Comparison of ENCODE assay signal across 9 mouse cellular contexts in the genomic region with DNA sequence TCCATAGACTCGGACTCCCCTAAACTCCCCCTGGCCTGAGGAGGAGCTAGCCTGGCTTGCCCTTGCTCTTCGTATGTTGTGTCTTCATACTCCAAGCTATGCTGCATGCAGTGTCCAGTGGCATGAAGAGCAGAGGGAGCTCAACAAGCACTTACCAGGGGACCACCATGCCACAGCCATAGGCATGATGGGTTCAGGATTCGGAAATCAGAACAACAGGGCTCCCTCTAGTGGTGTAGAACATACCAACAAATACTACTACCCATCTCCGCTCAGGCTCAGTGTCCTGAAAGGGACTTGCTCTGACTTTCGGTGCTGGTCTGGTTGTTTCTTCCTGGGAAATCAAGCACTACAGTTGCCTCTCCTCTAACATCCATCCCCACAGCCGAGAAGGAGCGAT.
A peak's percentile ranks its signal among the peaks of the same experiment; 100 is the strongest.
DNase-seq lines count a peak whose midpoint lies in the region; ATAC-seq and TF ChIP-seq lines count a peak whose summit lies in the region.
"Had no signal": no experiment of that assay in that cellular context is flagged by ENCODE, and none has a peak within 500 bp of the region (broad histone marks: within the 10 kb centered on the region; RNA-seq: fewer than 3 reads in every experiment).

No protein-coding gene starts in this region.

- TF ChIP-seq POLR2A in thymus, adult 2 months (IDR thresholded peaks at IDR 0.05; ENCODE audit: control insufficient read depth, extremely low read depth, insufficient read depth, low read length, poor library complexity): no peak
- no peak for TF ChIP-seq POLR2A in brain, embryonic 14.5 days (IDR thresholded peaks at IDR 0.05; ENCODE audit: borderline replicate concordance, extremely low read depth, insufficient read depth, insufficient read length, poor library complexity, severe bottlenecking)

- H3K27me3 ChIP-seq in thymus, adult 2 months (ENCODE audit: control insufficient read depth, insufficient read depth, low read length): no peaks in the 10 kb centered on the region
- H3K27me3 ChIP-seq in forebrain, embryonic 12.5 days: no peaks in the 10 kb centered on the region
- no peaks in the 10 kb centered on the region for H3K27me3 ChIP-seq in intestine, postnatal 0 days (replicated peaks; ENCODE audit: control insufficient read depth, insufficient read depth, low read length)
- H3K27me3 ChIP-seq in midbrain, embryonic 12.5 days: no peaks in the 10 kb centered on the region
- H3K27me3 ChIP-seq: heart, embryonic 13.5 days had no signal

- no peaks in the 10 kb centered on the region for H3K36me3 ChIP-seq in thymus, adult 2 months (ENCODE audit: control insufficient read depth, insufficient read depth, low read length)
- H3K36me3 ChIP-seq in forebrain, embryonic 12.5 days (replicated peaks): no peaks in the 10 kb centered on the region
- H3K36me3 ChIP-seq in intestine, postnatal 0 days (ENCODE audit: control insufficient read depth, insufficient read depth): 0 out of 2 replicates have a peak, but pooled peaks cover 3% of the 10 kb centered on the region
- no peaks in the 10 kb centered on the region for H3K36me3 ChIP-seq in midbrain, embryonic 12.5 days
- H3K36me3 ChIP-seq: heart, embryonic 13.5 days had no signal

- H3K4me2 ChIP-seq in forebrain, embryonic 12.5 days: no peak overlapping the region
- H3K4me2 ChIP-seq in intestine, postnatal 0 days (replicated peaks; ENCODE audit: low read depth): no peak overlapping the region
- H3K4me2 ChIP-seq in midbrain, embryonic 12.5 days (replicated peaks): no peak overlapping the region
- H3K4me2 ChIP-seq: heart, embryonic 13.5 days had no signal

- H3K9me3 ChIP-seq in forebrain, embryonic 12.5 days: no peaks in the 10 kb centered on the region
- no peaks in the 10 kb centered on the region for H3K9me3 ChIP-seq in intestine, postnatal 0 days (ENCODE audit: control insufficient read depth)
- H3K9me3 ChIP-seq in midbrain, embryonic 12.5 days: no peaks in the 10 kb centered on the region
- H3K9me3 ChIP-seq: heart, embryonic 13.5 days had no signal

- 63% methylated on average over 7 of the region's 7 CpGs for WGBS in thymus, adult 2 months
- 40% methylated on average over 7 of the region's 7 CpGs for WGBS in forebrain, embryonic 12.5 days
- 53% methylated on average over 7 of the region's 7 CpGs for WGBS in intestine, postnatal 0 days
- WGBS in midbrain, embryonic 12.5 days: 37% methylated on average over 7 of the region's 7 CpGs

- H3K4me3 ChIP-seq in thymus, adult 2 months (ENCODE audit: control insufficient read depth, insufficient read depth, low read length): no peak overlapping the region
- no peak overlapping the region for H3K4me3 ChIP-seq in forebrain, embryonic 12.5 days (replicated peaks)
- H3K4me3 ChIP-seq in intestine, postnatal 0 days (ENCODE audit: low read depth, low read length): no peak overlapping the region
- H3K4me3 ChIP-seq in midbrain, embryonic 12.5 days: no peak overlapping the region
- H3K4me3 ChIP-seq: heart, embryonic 13.5 days had no signal

- ATAC-seq in forebrain, embryonic 12.5 days (ENCODE audit: low FRiP score): peak; percentile 55
- ATAC-seq in intestine, postnatal 0 days: no peak
- ATAC-seq in midbrain, embryonic 12.5 days (ENCODE audit: low FRiP score, low read depth): peak; percentile 21

- DNase-seq in thymus, adult 2 months: no peak
- no peak for DNase-seq in thymus, adult 18-20 months
- peak; percentile 80 for DNase-seq in brain, embryonic 14.5 days (ENCODE audit: low read depth)
- no peak for DNase-seq in frontal cortex, postnatal 14 days (ENCODE audit: low spot score in 2 of 2)
- no peak for DNase-seq in spleen, adult 12 weeks (ENCODE audit: low spot score)

- H3K27ac ChIP-seq in thymus, adult 2 months (ENCODE audit: control insufficient read depth, insufficient read depth, low read length): no peak overlapping the region
- no peak overlapping the region for H3K27ac ChIP-seq in forebrain, embryonic 12.5 days
- no peak overlapping the region for H3K27ac ChIP-seq in intestine, postnatal 0 days (ENCODE audit: low read depth, low read length)
- no peak overlapping the region for H3K27ac ChIP-seq in midbrain, embryonic 12.5 days (replicated peaks)
- H3K27ac ChIP-seq: heart, embryonic 13.5 days had no signal

- peak; percentile 52; the same call in 1 of the 2 replicates for TF ChIP-seq CTCF in thymus, adult 2 months (IDR thresholded peaks at IDR 0.05; ENCODE audit: borderline replicate concordance, control insufficient read depth, extremely low read depth, insufficient read depth, low read length, poor library complexity)
- peak; percentile 70; the same call in 1 of the 2 replicates for TF ChIP-seq CTCF in brain, embryonic 14.5 days (IDR thresholded peaks at IDR 0.05; ENCODE audit: borderline replicate concordance, extremely low read depth, insufficient read depth, insufficient read length)
- TF ChIP-seq CTCF in intestine, postnatal 0 days (IDR thresholded peaks at IDR 0.05; ENCODE audit: low read depth): peak; percentile 84

- no peak overlapping the region for H3K9ac ChIP-seq in forebrain, embryonic 12.5 days
- H3K9ac ChIP-seq in intestine, postnatal 0 days (ENCODE audit: low read depth, low read length): no peak overlapping the region
- no peak overlapping the region for H3K9ac ChIP-seq in midbrain, embryonic 12.5 days (replicated peaks)
- H3K9ac ChIP-seq: heart, embryonic 13.5 days had no signal

- H3K4me1 ChIP-seq in thymus, adult 2 months (replicated peaks; ENCODE audit: control insufficient read depth, insufficient read depth, low read length): peaks cover 40% of the 10 kb centered on the region
- H3K4me1 ChIP-seq in forebrain, embryonic 12.5 days: peaks cover 14% of the 10 kb centered on the region
- H3K4me1 ChIP-seq in intestine, postnatal 0 days (replicated peaks; ENCODE audit: control insufficient read depth, insufficient read depth, low read length): no peaks in the 10 kb centered on the region
- H3K4me1 ChIP-seq in midbrain, embryonic 12.5 days: peaks cover 18% of the 10 kb centered on the region
